Mouse (Mus musculus) ES-Bruce4 (cell line): ENCODE results near the gene Rnf6. TPM values are rescaled to one million over a fixed set of nuclear protein-coding genes. Genes with fewer than 3 reads are reported as not detected.
A peak's percentile ranks its signal among the peaks of the same experiment; 100 is the strongest.

Source experiments
- H3K27ac ChIP-seq: 2 replicates; pipeline ENCODE4 v1.5.1; 2012; ENCODE audit warnings: low read length, inconsistent platforms; ENCODE audit not compliant: insufficient read depth
- H3K27me3 ChIP-seq: 2 replicates; pipeline ENCODE4 v1.6.1; 2012; ENCODE audit warnings: mild to moderate bottlenecking, low read length, inconsistent platforms; ENCODE audit not compliant: control insufficient read depth, poor library complexity, insufficient read depth, severe bottlenecking
- H3K36me3 ChIP-seq: 2 replicates; pipeline ENCODE4 v1.6.1; 2012; ENCODE audit warnings: inconsistent platforms, mild to moderate bottlenecking, low read length, moderate library complexity; ENCODE audit not compliant: control insufficient read depth, poor library complexity, insufficient read depth, severe bottlenecking
- H3K4me1 ChIP-seq: one replicate; pipeline ENCODE4 v1.8.1; 2011; ENCODE audit warnings: low read length; ENCODE audit not compliant: control insufficient read depth, insufficient read depth
- H3K4me3 ChIP-seq: 2 replicates; pipeline ENCODE4 v1.5.1; 2011; ENCODE audit warnings: low read depth, mild to moderate bottlenecking, low read length
- H3K9ac ChIP-seq: 2 replicates; pipeline ENCODE4 v1.6.1; 2012; ENCODE audit warnings: low read depth, mild to moderate bottlenecking, inconsistent platforms; ENCODE audit not compliant: poor library complexity, severe bottlenecking
- H3K9me3 ChIP-seq: replicated peaks from 2 replicates; pipeline ENCODE4 v1.6.1; 2012; ENCODE audit warnings: mild to moderate bottlenecking, low read length, inconsistent platforms; ENCODE audit not compliant: control insufficient read depth, poor library complexity, insufficient read depth, severe bottlenecking
- CTCF ChIP-seq: IDR thresholded peaks from one replicate; pipeline ENCODE4 v1.8.1; 2011; ENCODE audit warnings: low read depth, low read length
- EP300 ChIP-seq: IDR thresholded peaks from 2 replicates; pipeline ENCODE4 v1.6.1; 2011; ENCODE audit warnings: low read depth, low read length; ENCODE audit not compliant: insufficient read depth
- POLR2A ChIP-seq: IDR thresholded peaks from one replicate; pipeline ENCODE4 v1.8.1; 2011; ENCODE audit warnings: low read length; ENCODE audit not compliant: insufficient read depth
- polyA plus RNA-seq: library from polyadenylated mRNA; stranded (reverse); fragments of >200 nt; gene quantifications from 2 replicates; pipeline ENCODE4 v1.2.4, GENCODE M21; 2011; ENCODE audit warnings: low read depth; ENCODE audit not compliant: missing spikeins, insufficient read depth, insufficient read length

Rnf6 gene
- polyA plus RNA-seq = 29.6 and 40.2 TPM in 2 replicates

- Histone ChIP-seq H3K27me3 (no peaks in the 10 kb centered on the region), H3K27ac (0 out of 2 replicates have a peak within 1 kb of the TSS, but pooled peaks have one; percentile 30), H3K4me3 (peak within 1 kb of the TSS; percentile 94), H3K9ac (peak within 1 kb of the TSS; percentile 79), H3K36me3 (peaks cover 16% of the 10 kb centered on the region), H3K4me1 (no peaks in the 10 kb centered on the region), H3K9me3 (no peaks in the 10 kb centered on the region)
- no peak for TF ChIP-seq EP300
- peak; percentile 70 for TF ChIP-seq POLR2A
Measured at GRCm38 (mm10) chr5:146220879-146221714, at the start of gene Rnf6. Gene Rnf6, minus strand, starts transcription at chr5:146221555.

- no peaks in the 10 kb centered on the region for H3K27me3 ChIP-seq
- H3K4me3 ChIP-seq = no peak overlapping the region
- peaks cover 11% of the 10 kb centered on the region for H3K36me3 ChIP-seq
- no peak overlapping the region for H3K9ac ChIP-seq
- TF ChIP-seq POLR2A (no peak), EP300 (no peak), CTCF (no peak)
- no peak overlapping the region for H3K27ac ChIP-seq
- no peaks in the 10 kb centered on the region for H3K4me1 ChIP-seq
- no peaks in the 10 kb centered on the region for H3K9me3 ChIP-seq
Measured at GRCm38 (mm10) chr5:146270593-146270992, 49.2 kb upstream of the Rnf6 start.

- no peaks in the 10 kb centered on the region for H3K27me3 ChIP-seq
- H3K9me3 ChIP-seq = no peaks in the 10 kb centered on the region
- peaks cover 7% of the 10 kb centered on the region for H3K36me3 ChIP-seq
- H3K4me1 ChIP-seq = no peaks in the 10 kb centered on the region
- H3K27ac ChIP-seq = no peak overlapping the region
- H3K9ac ChIP-seq = no peak overlapping the region
- H3K4me3 ChIP-seq = no peak overlapping the region
- no peak for TF ChIP-seq CTCF
- no peak for TF ChIP-seq POLR2A
Measured at GRCm38 (mm10) chr5:146267776-146268175, 46.4 kb upstream of the Rnf6 start.

GRCm38 (mm10) chr5:146265934-146266591, 44.7 kb upstream of the Rnf6 start:
- Histone ChIP-seq H3K27ac (no peak overlapping the region), H3K9ac (no peak overlapping the region), H3K4me3 (no peak overlapping the region), H3K4me1 (no peaks in the 10 kb centered on the region), H3K27me3 (no peaks in the 10 kb centered on the region), H3K36me3 (peaks cover 7% of the 10 kb centered on the region), H3K9me3 (no peaks in the 10 kb centered on the region)
- TF ChIP-seq CTCF = no peak
- no peak for TF ChIP-seq POLR2A
- no peak for TF ChIP-seq EP300

GRCm38 (mm10) chr5:146260003-146260402, 38.6 kb upstream of the Rnf6 start:
- no peaks in the 10 kb centered on the region for H3K9me3 ChIP-seq
- H3K4me3 ChIP-seq = no peak overlapping the region
- H3K36me3 ChIP-seq = no peaks in the 10 kb centered on the region
- no peaks in the 10 kb centered on the region for H3K4me1 ChIP-seq
- TF ChIP-seq EP300 = no peak
- no peak for TF ChIP-seq POLR2A
- TF ChIP-seq CTCF = peak; percentile 76
- no peak overlapping the region for H3K9ac ChIP-seq
- no peak overlapping the region for H3K27ac ChIP-seq
- no peaks in the 10 kb centered on the region for H3K27me3 ChIP-seq

GRCm38 (mm10) chr5:146253644-146254043, 32.3 kb upstream of the Rnf6 start:
- TF ChIP-seq POLR2A (no peak), CTCF (no peak), EP300 (no peak)
- Histone ChIP-seq H3K9me3 (no peaks in the 10 kb centered on the region), H3K9ac (no peak overlapping the region), H3K36me3 (no peaks in the 10 kb centered on the region), H3K4me1 (no peaks in the 10 kb centered on the region), H3K27ac (no peak overlapping the region), H3K4me3 (no peak overlapping the region), H3K27me3 (no peaks in the 10 kb centered on the region)
